Comparison of ENCODE assay signal across 12 mouse cellular contexts in genomic region chr19:46785633-46786032, GRCm38 (mm10).
"Had no signal": no experiment of that assay in that cellular context is flagged by ENCODE, and none has a peak within 500 bp of the region (broad histone marks: within the 10 kb centered on the region; RNA-seq: fewer than 3 reads in every experiment).

No protein-coding gene starts in this region.

- ATAC-seq: midbrain, embryonic 16.5 days had no signal

- DNase-seq: lung, adult 18-20 months; lung, embryonic 14.5 days; lung, postnatal 10 days; lung, postnatal 4 days; midbrain, embryonic 14.5 days; retina, postnatal 1 day; right cerebral cortex, postnatal 14 days; spleen, adult 18-20 months; thymus, adult 2 months; thymus, postnatal 25 days; thymus, postnatal 4 days had no signal
